Mouse (Mus musculus): ENCODE results near the gene Tmc6.
A peak's percentile ranks its signal among the peaks of the same experiment; 100 is the strongest.
"Not testable (repeated sequence)": the region's sequence is repeated elsewhere in the genome, so short reads cannot be mapped to it uniquely, and the experiment has no call there.

Tmc6 gene

DNA sequence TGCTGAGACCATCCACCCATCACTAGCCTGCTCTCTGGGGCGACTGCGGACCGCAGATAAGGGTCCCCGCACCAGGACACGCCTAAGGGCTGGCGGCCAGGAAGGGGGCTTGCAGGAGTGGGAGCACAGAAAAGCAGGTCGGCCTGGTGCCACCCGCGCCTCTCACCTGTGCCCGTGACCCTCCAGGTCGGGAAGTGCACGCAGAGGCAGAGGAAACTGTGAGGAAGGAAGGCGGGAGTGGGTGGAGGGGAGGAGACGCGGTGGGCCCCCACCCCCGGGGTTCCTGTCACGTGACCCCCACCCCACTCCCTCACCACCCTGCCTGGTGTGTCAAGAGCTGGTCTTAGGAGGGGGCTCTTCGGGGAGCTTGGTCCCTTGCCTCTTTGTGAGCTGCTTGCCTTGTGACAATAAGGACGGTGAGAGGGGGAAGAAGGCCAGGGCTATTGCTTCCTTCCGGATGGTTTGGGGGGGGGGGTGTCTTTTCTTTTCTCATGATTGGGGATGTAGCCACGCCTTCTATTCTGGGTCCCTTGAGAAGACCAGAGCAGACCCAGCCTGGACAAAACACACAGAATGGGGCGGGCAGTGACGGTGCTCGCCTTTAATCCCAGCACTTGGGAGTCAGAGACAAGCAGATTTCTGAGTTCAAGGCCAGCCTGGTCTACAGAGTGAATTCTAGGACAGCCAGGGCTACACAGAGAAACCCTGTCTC, at the start of gene Tmc6, which contains the start of gene Tmc8:
Tmc6 (minus strand) TSS at position 206 of the 712 bp plus-strand sequence.
Tmc8 (plus strand) TSS at position 84 of the 712 bp plus-strand sequence.
- DNase-seq, result peak; percentile 81 to 84

GRCm38 (mm10) chr11:117830401-117830800, 48.4 kb upstream of the Tmc6 start:
- no peak for DNase-seq

DNA sequence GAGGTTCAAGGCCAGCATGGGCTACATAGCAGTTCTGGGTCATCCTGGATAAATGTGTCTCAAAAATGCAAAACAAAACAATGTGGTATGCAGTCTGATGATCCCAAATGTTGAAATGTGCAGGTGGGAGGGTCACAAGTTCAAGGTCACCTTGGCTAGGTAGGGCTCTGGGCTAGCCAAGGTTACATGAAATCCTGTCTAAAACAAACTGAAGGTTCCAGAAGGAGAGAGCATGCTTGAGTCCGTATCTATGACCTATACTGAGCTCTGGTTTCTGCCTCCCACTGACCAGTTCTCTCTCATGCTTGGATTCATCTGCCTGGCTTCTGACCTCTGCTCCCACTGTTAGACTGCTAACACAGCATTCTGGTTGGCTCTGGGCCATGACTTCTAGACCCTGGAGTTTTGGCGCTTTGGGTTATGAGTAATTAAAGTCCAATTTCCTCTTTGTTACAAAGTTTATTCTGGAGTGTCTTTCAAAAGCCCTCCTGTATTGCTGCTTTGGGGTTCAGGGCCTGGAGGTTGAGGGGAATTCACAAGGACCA, 47.7 kb upstream of the Tmc6 start:
- no peak for DNase-seq

- no peak for DNase-seq
These were observed 47.0 kb upstream of the Tmc6 start for GRCm38 (mm10) chr11:117828888-117829604.

GRCm38 (mm10) chr11:117828149-117828887, 46.3 kb upstream of the Tmc6 start:
- DNase-seq, result peak; percentile 62 to 71

- DNase-seq, result no peak
These were observed 45.4 kb upstream of the Tmc6 start for GRCm38 (mm10) chr11:117827386-117827785.

DNA sequence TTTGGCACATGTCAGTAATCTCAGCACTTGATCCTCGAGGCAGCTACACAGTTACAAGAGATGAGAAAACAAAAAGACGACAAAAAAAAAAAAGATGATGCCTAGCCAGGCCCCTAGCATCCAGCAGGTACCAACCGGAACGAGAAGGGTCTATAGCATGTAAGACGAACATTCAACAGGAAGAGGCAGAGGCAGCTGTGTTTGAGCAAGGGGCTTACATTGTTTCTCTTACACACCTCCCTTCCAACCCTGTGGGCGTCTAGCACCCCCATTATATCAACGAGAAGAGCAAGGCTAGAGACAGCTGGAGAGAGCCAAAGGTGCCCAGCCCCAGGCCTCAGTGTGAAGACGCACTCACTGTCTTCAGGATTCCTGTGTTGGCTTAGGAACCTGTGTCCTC, 44.9 kb upstream of the Tmc6 start:
- DNase-seq, result no peak

DNA sequence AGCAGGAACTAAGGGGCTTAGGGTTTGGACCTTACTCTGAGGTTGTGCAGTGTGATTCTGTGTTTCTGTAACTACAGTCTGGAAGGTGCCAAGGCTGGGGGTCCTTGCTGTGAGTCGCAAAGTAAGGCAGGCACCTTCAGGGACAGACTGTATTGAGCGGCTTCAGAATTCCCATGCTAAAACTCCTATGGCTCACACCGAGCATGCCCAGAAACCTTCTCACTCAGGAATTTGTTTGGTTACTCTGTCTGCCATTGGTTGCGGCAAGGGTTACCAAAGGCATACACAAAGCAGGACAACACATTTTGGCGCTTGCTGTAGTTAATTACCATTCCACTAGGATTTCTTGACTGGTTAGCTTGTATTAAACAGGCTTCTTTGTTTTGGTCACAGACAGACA, 44.2 kb upstream of the Tmc6 start:
- DNase-seq, result no peak

DNA sequence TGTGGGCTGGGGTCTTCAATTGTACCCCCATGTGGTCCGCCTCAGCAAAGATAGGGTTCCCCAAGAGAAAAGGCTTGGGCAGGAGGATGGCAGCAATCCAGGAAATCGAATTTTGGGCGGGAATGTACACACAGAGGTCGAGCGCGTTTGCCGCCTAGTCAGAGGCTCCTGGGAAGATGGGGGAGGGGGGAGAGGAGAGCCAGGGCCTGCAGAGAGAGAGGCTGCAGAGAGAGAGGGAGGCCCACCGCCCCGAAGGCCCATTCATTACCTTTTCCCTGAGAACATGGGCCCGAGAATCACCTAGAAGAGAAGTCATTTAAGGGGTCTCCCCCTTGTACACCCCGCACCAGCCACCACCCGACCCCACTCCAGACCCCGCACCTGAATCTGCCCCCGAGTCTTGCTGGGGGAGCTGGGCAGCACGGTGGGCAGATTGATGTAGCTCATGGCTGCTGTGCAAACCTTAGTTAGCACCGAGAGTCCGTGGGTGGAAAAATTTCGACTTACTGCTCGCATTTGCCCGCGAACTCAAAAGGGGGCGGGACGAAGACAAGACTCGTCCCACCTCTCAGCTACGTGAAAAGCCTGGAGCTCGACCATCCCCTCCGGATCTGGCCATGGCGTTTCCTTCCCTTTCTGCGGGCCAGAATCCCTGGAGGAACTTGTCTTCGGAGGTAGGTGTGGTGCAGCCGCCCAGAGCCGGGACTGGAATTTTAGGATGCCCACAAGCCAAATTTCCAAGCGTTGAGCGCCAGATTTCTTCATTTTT, 43.5 kb upstream of the Tmc6 start, which contains the start of the genes Afmid and Tk1:
Afmid (plus strand) TSS at position 592 of the 769 bp plus-strand sequence.
Tk1 (minus strand) TSS at position 760 of the 769 bp plus-strand sequence.
- peak; percentile 38 to 47 for DNase-seq

GRCm38 (mm10) chr11:117824060-117824969, 42.3 kb upstream of the Tmc6 start:
- peak; percentile 63 to 78 for DNase-seq

DNA sequence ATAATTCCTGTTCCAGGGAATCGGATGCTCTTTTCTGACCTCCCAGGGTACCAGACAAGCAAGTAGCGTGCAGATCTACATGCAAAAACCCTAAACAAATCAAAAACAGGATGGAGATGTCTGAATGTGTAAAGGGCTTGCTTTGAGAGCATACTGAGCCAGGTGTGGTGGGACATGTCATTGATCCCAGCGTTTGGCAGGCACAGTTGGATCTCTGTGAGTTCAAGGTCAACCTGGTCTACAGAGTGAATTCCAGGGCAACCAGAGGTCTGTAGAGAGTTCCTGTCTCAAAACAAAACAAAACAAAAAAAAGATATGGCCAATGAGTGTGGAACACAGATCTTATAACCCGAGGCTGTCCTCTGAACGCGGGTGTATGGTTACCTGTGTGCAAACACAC, 41.4 kb upstream of the Tmc6 start:
- no peak for DNase-seq

DNA sequence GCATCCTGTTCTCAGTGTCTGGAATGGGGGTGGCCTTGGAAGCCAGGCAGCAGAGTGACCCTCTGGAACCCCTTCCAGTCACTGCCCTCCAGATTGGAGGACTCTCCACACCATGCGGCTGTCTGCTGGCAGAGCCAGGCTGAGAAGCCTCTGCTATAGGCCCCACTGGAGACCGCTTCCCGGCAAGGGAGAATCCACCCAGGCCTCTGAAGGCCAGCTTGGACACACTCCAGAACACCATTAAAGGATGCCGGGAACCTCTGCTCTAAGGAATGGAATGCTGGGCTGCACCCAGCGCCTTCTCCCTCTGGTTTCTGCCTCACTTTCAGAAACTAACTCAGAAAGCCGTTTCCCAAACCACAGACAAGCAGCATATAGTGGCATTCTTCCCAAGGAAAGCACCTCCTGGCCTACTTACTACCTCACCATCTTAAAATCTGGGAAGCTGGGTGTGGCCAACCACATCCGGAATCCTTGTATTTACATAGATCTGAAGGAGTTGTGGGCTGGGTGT, 40.8 kb upstream of the Tmc6 start:
- no peak for DNase-seq

GRCm38 (mm10) chr11:117821868-117822267, 39.9 kb upstream of the Tmc6 start:
- DNase-seq, result no peak

- no peak for DNase-seq
These were observed 38.2 kb upstream of the Tmc6 start for GRCm38 (mm10) chr11:117820173-117820572.

- no peak for DNase-seq
These were observed 37.1 kb upstream of the Tmc6 start for GRCm38 (mm10) chr11:117819095-117819494.

GRCm38 (mm10) chr11:117816389-117816996, 34.5 kb upstream of the Tmc6 start:
- no peak for DNase-seq

GRCm38 (mm10) chr11:117815850-117816249, 33.9 kb upstream of the Tmc6 start:
- not testable (repeated sequence) for DNase-seq

DNA sequence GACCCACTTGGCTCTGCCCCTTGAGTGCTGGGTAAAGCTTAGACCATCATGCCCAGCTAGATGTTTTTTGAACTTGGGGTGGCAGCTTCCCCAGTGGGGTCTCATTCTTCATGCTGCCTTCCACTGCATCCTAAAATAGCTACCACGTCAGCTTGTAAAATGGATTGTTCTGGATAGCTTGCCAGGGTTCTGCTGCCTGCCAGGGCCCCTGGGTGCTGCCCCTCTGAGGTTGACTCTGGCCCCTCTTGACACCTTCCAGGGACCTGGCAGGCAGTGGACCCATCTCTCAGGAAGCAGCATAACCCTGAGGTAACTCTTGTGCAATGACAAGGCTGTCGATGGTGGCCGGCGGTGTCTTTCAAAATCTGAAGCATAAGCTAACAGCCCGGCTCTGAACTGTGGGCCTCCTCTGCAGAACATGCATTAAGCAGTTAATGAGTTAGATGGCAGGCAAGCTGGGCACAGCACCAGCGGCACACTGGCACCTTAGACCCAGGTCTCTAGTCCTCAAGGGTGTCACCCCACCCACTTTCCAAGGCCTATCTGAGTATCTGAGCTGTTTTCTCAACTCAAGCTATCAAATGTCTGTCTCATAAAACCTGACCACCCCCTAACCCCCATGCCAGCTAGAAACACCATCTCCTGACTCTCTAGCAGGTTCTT, 32.8 kb upstream of the Tmc6 start:
- no peak for DNase-seq

DNA sequence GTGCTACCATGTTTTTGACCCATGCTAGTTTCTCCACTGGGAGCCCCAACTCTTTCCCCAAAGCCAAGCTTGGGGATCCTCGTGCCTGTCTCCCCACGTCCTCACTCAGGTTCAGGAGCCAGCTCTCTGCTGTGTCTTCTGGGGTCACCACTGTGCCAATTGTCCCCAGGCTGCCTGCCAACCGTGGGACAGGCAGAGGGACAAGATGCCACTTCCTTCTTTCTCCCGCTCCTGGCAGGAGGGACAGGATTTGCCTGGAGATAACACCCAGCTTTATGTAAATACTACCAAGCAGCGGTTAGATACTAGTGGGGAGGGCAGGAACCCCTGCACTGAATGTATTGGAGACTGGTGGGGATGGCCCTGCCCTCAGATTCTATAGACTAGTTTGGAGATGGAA, 31.9 kb upstream of the Tmc6 start:
- DNase-seq, result no peak
